Mouse (Mus musculus) frontal cortex, adult 2 months (tissue): ENCODE measurements around the gene Fam71f1. TPM values are rescaled to one million over a fixed set of nuclear protein-coding genes. Genes with fewer than 3 reads are reported as not detected.
"Not testable (repeated sequence)": the region's sequence is repeated elsewhere in the genome, so short reads cannot be mapped to it uniquely, and the experiment has no call there.

ENCODE experiments used
- DNase-seq, 2 experiments: peaks; one replicate each; pipeline ENCODE4 v3.0.0; 2022; ENCODE audit warnings: low spot score in 1 of 2; ENCODE audit errors: extremely low spot score in 1 of 2
- polyA plus RNA-seq: library from polyadenylated mRNA; depleted of rRNA; stranded (reverse); fragments of >200 nt; gene quantifications from 2 replicates; pipeline ENCODE4 v1.2.3, GENCODE M21; 2012

Gene Fam71f1
- polyA plus RNA-seq, 1 experiment = not detected

- DNase-seq = no peak
These were observed 3.8 kb downstream of the Fam71f1 start for GRCm38 (mm10) chr6:29322735-29323134.

GRCm38 (mm10) chr6:29326961-29327360 lies 8.0 kb downstream of the Fam71f1 start:
- DNase-seq = no peak

- DNase-seq = no peak
These were observed 10.6 kb downstream of the Fam71f1 start for GRCm38 (mm10) chr6:29329514-29329913.

GRCm38 (mm10) chr6:29346512-29346911 lies 27.6 kb downstream of the Fam71f1 start:
- DNase-seq = not testable (repeated sequence)

GRCm38 (mm10) chr6:29347189-29347588 lies 28.2 kb downstream of the Fam71f1 start:
- DNase-seq = no peak

GRCm38 (mm10) chr6:29347665-29348370 lies 28.9 kb downstream of the Fam71f1 start, which contains the start of gene Calu:
Calu (plus strand) TSS chr6:29348069.
- peak; percentile 98 to 100 for DNase-seq

GRCm38 (mm10) chr6:29348371-29348724 lies 29.4 kb downstream of the Fam71f1 start:
- no peak for DNase-seq

GRCm38 (mm10) chr6:29351613-29352012 lies 32.7 kb downstream of the Fam71f1 start:
- no peak for DNase-seq

GRCm38 (mm10) chr6:29352816-29353215 lies 33.9 kb downstream of the Fam71f1 start:
- DNase-seq = no peak

- no peak for DNase-seq
These were observed 40.4 kb downstream of the Fam71f1 start for GRCm38 (mm10) chr6:29359386-29359785.

GRCm38 (mm10) chr6:29360211-29360610 lies 41.3 kb downstream of the Fam71f1 start:
- DNase-seq = no peak

GRCm38 (mm10) chr6:29362246-29363128 lies 43.5 kb downstream of the Fam71f1 start:
- peak in 1 of 2 experiments; percentile 33 for DNase-seq

GRCm38 (mm10) chr6:29363129-29363515 lies 44.2 kb downstream of the Fam71f1 start:
- no peak for DNase-seq

GRCm38 (mm10) chr6:29365277-29365676 lies 46.3 kb downstream of the Fam71f1 start:
- DNase-seq = no peak

- no peak for DNase-seq
These were observed 58.4 kb downstream of the Fam71f1 start for GRCm38 (mm10) chr6:29377386-29377785.

- no peak for DNase-seq
These were observed 59.7 kb downstream of the Fam71f1 start for GRCm38 (mm10) chr6:29378678-29379077.

GRCm38 (mm10) chr6:29379954-29380353 lies 61.0 kb downstream of the Fam71f1 start:
- DNase-seq = no peak

- DNase-seq = no peak
These were observed 63.5 kb downstream of the Fam71f1 start for GRCm38 (mm10) chr6:29382442-29382841.
